Mouse (Mus musculus): ENCODE results near the gene Mycbp2. TPM values are rescaled to one million over a fixed set of nuclear protein-coding genes. Genes with fewer than 3 reads are reported as not detected.

Mycbp2 gene
- total and polyA plus RNA-seq, 3 experiments, result 12.6 to 27.5 (median 26.6) TPM

GRCm38 (mm10) chr14:103069465-103069863 is 277.1 kb downstream of the Mycbp2 start:
- Histone ChIP-seq H3K9ac (ENCODE audit: low read depth, low read length) (peak overlapping the region; percentile 64), H3K36me3 (ENCODE audit: control insufficient read depth, insufficient read depth, low read length) (no peaks in the 10 kb centered on the region), H3K4me3 (peak overlapping the region; percentile 71), H3K4me1 (ENCODE audit: control insufficient read depth, insufficient read depth, low read length) (peaks cover 1% of the 10 kb centered on the region; the same call in 1 of the 2 replicates), H3K79me2 (replicated peaks; ENCODE audit: control insufficient read depth, insufficient read depth, low read length) (no peaks in the 10 kb centered on the region), H3K27me3 (ENCODE audit: control insufficient read depth, insufficient read depth, low read length) (no peaks in the 10 kb centered on the region), H3K27ac (peak overlapping the region; percentile 93)
- no peak for TF ChIP-seq CTCF (IDR thresholded peaks at IDR 0.05)
- no peak for TF ChIP-seq POLR2A (IDR thresholded peaks at IDR 0.05; ENCODE audit: insufficient read depth, low read depth, low read length)
- no peak for TF ChIP-seq EP300 (IDR thresholded peaks at IDR 0.05; ENCODE audit: insufficient read depth, low read depth, low read length)
- intact Hi-C loops (cut with DNase I), result loop anchor here (5.0 kb wide), 3 partner anchors 58 to 468 kb away; no protein-coding TSS in a partner anchor
- WGBS, result 9% methylated on average over 12 of the region's 12 CpGs
- DNase-seq, result peak in 1 of 2 experiments; percentile 34

- 10% methylated on average over 10 of the region's 10 CpGs for WGBS
- intact Hi-C loops (cut with DNase I), result loop anchor here (2.0 to 5.0 kb wide), 4 partner anchors 62 to 472 kb away; no protein-coding TSS in a partner anchor
- TF ChIP-seq EP300 (IDR thresholded peaks at IDR 0.05; ENCODE audit: insufficient read depth, low read depth, low read length) (0 out of 2 replicates have a peak, but pooled peaks have one; percentile 15), CTCF (IDR thresholded peaks at IDR 0.05) (peak; percentile 96; the same call in 1 of the 2 replicates), POLR2A (IDR thresholded peaks at IDR 0.05; ENCODE audit: insufficient read depth, low read depth, low read length) (no peak)
- Histone ChIP-seq H3K4me3 (no peak overlapping the region), H3K9ac (ENCODE audit: low read depth, low read length) (no peak overlapping the region), H3K79me2 (replicated peaks; ENCODE audit: control insufficient read depth, insufficient read depth, low read length) (no peaks in the 10 kb centered on the region), H3K36me3 (ENCODE audit: control insufficient read depth, insufficient read depth, low read length) (no peaks in the 10 kb centered on the region), H3K27ac (no peak overlapping the region), H3K4me1 (ENCODE audit: control insufficient read depth, insufficient read depth, low read length) (peaks cover 1% of the 10 kb centered on the region; the same call in 1 of the 2 replicates), H3K27me3 (ENCODE audit: control insufficient read depth, insufficient read depth, low read length) (no peaks in the 10 kb centered on the region)
- DNase-seq, result peak; percentile 69 to 84
These were observed 281.1 kb downstream of the Mycbp2 start for GRCm38 (mm10) chr14:103065294-103066167.

Other genes starting within 250 kb of the Mycbp2 start
- gene Fbxl3, start 247.2 kb downstream of the Mycbp2 start, total RNA-seq (2021), result 10 to 100 TPM; 51.8 to 59.7 TPM
- gene Fbxl3, start 247.2 kb downstream of the Mycbp2 start, polyA plus RNA-seq (2012; rRNA removed), result 67.0 and 114 TPM in 2 replicates
- gene Scel, start 166.5 kb upstream of the Mycbp2 start, total RNA-seq (2021), result under 1 TPM; 0.11 to 0.42 TPM
- 0.12 and 0.21 TPM in 2 replicates for gene Scel, start 166.5 kb upstream of the Mycbp2 start, polyA plus RNA-seq (2012; rRNA removed)

Measured in heart, adult 2 months (tissue).